Mouse (Mus musculus): ENCODE measurements around the gene Scn4a.

- no peak for TF ChIP-seq CTCF (IDR thresholded peaks at IDR 0.05)
- TF ChIP-seq POLR2A (IDR thresholded peaks at IDR 0.05; ENCODE audit: insufficient read depth, low read depth, low read length): no peak
- no peak for TF ChIP-seq EP300 (IDR thresholded peaks at IDR 0.05; ENCODE audit: insufficient read depth, low read depth, low read length)
These were observed 2.5 kb upstream of the Scn4a start for GRCm38 (mm10) chr11:106355382-106356128.
